Mouse (Mus musculus) MEL (cell line): ENCODE measurements around the gene Stfa3. TPM values are rescaled to one million over a fixed set of nuclear protein-coding genes. Genes with fewer than 3 reads are reported as not detected.

ENCODE experiments used
- DNase-seq: peaks from one replicate; pipeline ENCODE4 v3.0.0; 2011; ENCODE audit warnings: low read depth, low spot score
- H3K27ac ChIP-seq: 2 replicates; pipeline ENCODE4 v1.5.1; 2012; ENCODE audit warnings: low read depth, mild to moderate bottlenecking, control low read depth, low read length, moderate library complexity; ENCODE audit not compliant: control insufficient read depth
- H3K27me3 ChIP-seq, 2 experiments: fragments of 150-350 bp in 1 of 2; sonication (generic) in 1 of 2; 2 replicates each; pipeline ENCODE4 v1.6.1; 2012; ENCODE audit warnings: low read length in 2 of 2, mild to moderate bottlenecking in 2 of 2, improper control_type of control experiment in 1 of 2, moderate library complexity in 1 of 2; ENCODE audit not compliant: insufficient read depth in 2 of 2, control insufficient read depth in 1 of 2
- H3K36me3 ChIP-seq, 2 experiments: 2 replicates each; pipeline ENCODE4 v1.6.1; 2012 to 2014; ENCODE audit warnings: low read length in 2 of 2, improper control_type of control experiment in 1 of 2, inconsistent platforms in 1 of 2, mild to moderate bottlenecking in 1 of 2; ENCODE audit not compliant: insufficient read depth in 2 of 2, control insufficient read depth in 1 of 2
- H3K4me1 ChIP-seq, 2 experiments: fragments of 150-350 bp in 1 of 2; sonication (generic) in 1 of 2; 2 replicates each; pipeline ENCODE4 v1.6.1; 2012; ENCODE audit warnings: low read length in 2 of 2, improper control_type of control experiment in 1 of 2, mild to moderate bottlenecking in 1 of 2; ENCODE audit not compliant: insufficient read depth in 2 of 2, control insufficient read depth in 1 of 2
- H3K4me3 ChIP-seq, 2 experiments: fragments of 150-350 bp in 1 of 2; sonication (generic) in 1 of 2; 2 replicates each; pipeline ENCODE4 v1.5.1; 2012; ENCODE audit warnings: low read depth in 2 of 2, low read length in 2 of 2, mild to moderate bottlenecking in 2 of 2, moderate library complexity in 2 of 2, control low read depth in 1 of 2, improper control_type of control experiment in 1 of 2; ENCODE audit not compliant: control insufficient read depth in 1 of 2, insufficient read depth in 1 of 2
- H3K79me2 ChIP-seq: 2 replicates; pipeline ENCODE4 v1.6.1; 2012; ENCODE audit warnings: mild to moderate bottlenecking, low read length, moderate library complexity; ENCODE audit not compliant: control insufficient read depth, poor library complexity, insufficient read depth
- H3K9ac ChIP-seq: 2 replicates; pipeline ENCODE4 v1.6.1; 2012; ENCODE audit warnings: low read depth, mild to moderate bottlenecking, control low read depth, low read length, moderate library complexity; ENCODE audit not compliant: control insufficient read depth, poor library complexity, severe bottlenecking
- H3K9me3 ChIP-seq: fragments of 150-350 bp; sonication (generic); replicated peaks from 2 replicates; pipeline ENCODE4 v1.6.1; 2012; ENCODE audit warnings: mild to moderate bottlenecking, low read length, improper control_type of control experiment, moderate library complexity; ENCODE audit not compliant: insufficient read depth
- RCOR1 ChIP-seq: IDR thresholded peaks from 2 replicates; pipeline ENCODE4 v1.6.1; 2012; ENCODE audit warnings: low read depth, mild to moderate bottlenecking, inconsistent platforms, low read length, improper control_type of control experiment
- TBP ChIP-seq: IDR thresholded peaks from 2 replicates; pipeline ENCODE4 v1.8.0; 2011; ENCODE audit warnings: low read depth, low read length, improper control_type of control experiment
- ZKSCAN1 ChIP-seq: IDR thresholded peaks from 2 replicates; pipeline ENCODE4 v1.6.1; 2012; ENCODE audit warnings: low read depth, mild to moderate bottlenecking, inconsistent platforms, low read length, improper control_type of control experiment, moderate library complexity
- polyA plus RNA-seq, 2 experiments: library from polyadenylated mRNA; stranded (reverse) in 1 of 2; unstranded in 1 of 2; fragments of >175 nt in 1 of 2; fragments of >200 nt in 1 of 2; gene quantifications; 2 replicates each; pipeline versions ENCODE4 v1.2.1 to v1.2.4; 2012; ENCODE audit warnings: low replicate concordance in 2 of 2, low read depth in 1 of 2; ENCODE audit not compliant: insufficient read length in 2 of 2, insufficient read depth in 1 of 2, missing spikeins in 1 of 2
- total RNA-seq: library from RNA; depleted of rRNA; stranded (reverse); fragments of 300-350 nt; gene quantifications from 2 replicates; pipeline ENCODE4 v1.2.3, GENCODE M21; 2012; rRNA removed

The Stfa3 gene
- total and polyA plus RNA-seq, 3 experiments: not detected

- Histone ChIP-seq H3K27me3 (no peaks in the 10 kb centered on the region), H3K9me3 (no peaks in the 10 kb centered on the region), H3K9ac (no peak within 1 kb of the TSS), H3K36me3 (no peaks in the 10 kb centered on the region), H3K27ac (no peak within 1 kb of the TSS), H3K4me1 (no peaks in the 10 kb centered on the region), H3K79me2 (no peaks in the 10 kb centered on the region), H3K4me3 (no peak within 1 kb of the TSS)
- DNase-seq: no peak
- no peak for TF ChIP-seq RCOR1
- no peak for TF ChIP-seq TBP
- no peak for TF ChIP-seq ZKSCAN1
- TF ChIP-seq, all 39 proteins: peak for 0
These were observed 46.8 kb downstream of the Stfa3 start, which contains the start of gene Stfa2 for GRCm38 (mm10) chr16:36408357-36408756. Gene Stfa2 (minus strand): TSS chr16:36408457.

Other genes with a start within 250 kb of the Stfa3 start
- gene Gm5416, start 245.0 kb downstream of the Stfa3 start, total RNA-seq: not detected in 2 replicates
- gene Gm5416, start 245.0 kb downstream of the Stfa3 start, polyA plus RNA-seq: not detected
- 0.29 and 0.46 TPM in 2 replicates for gene 2010005H15Rik, start 233.9 kb downstream of the Stfa3 start, total RNA-seq
- under 1 TPM in 1 of 2 experiments, not detected in 1; 0.11 TPM for gene 2010005H15Rik, start 233.9 kb downstream of the Stfa3 start, polyA plus RNA-seq
- gene Stfa1, start 178.4 kb downstream of the Stfa3 start, total RNA-seq: not detected in 2 replicates
- not detected for gene Stfa1, start 178.4 kb downstream of the Stfa3 start, polyA plus RNA-seq
- gene BC117090, start 121.1 kb downstream of the Stfa3 start, total RNA-seq: not detected in 2 replicates
- not detected for gene BC117090, start 121.1 kb downstream of the Stfa3 start, polyA plus RNA-seq
- not detected in 2 replicates for gene BC100530, start 87.6 kb downstream of the Stfa3 start, total RNA-seq
- gene BC100530, start 87.6 kb downstream of the Stfa3 start, polyA plus RNA-seq: not detected
- gene Stfa2, start 46.9 kb downstream of the Stfa3 start, total RNA-seq: not detected in 2 replicates
- not detected for gene Stfa2, start 46.9 kb downstream of the Stfa3 start, polyA plus RNA-seq
- gene Casr, start 106.7 kb upstream of the Stfa3 start, total RNA-seq: not detected in 2 replicates
- gene Casr, start 106.7 kb upstream of the Stfa3 start, polyA plus RNA-seq: not detected
- gene Cd86, start 210.7 kb upstream of the Stfa3 start, total RNA-seq: not detected in 2 replicates
- not detected for gene Cd86, start 210.7 kb upstream of the Stfa3 start, polyA plus RNA-seq
- gene Ildr1, start 238.6 kb upstream of the Stfa3 start, total RNA-seq: not detected in 2 replicates
- gene Ildr1, start 238.6 kb upstream of the Stfa3 start, polyA plus RNA-seq: not detected